ENCODE assay signal across 8 mouse cellular contexts in the genomic region with DNA sequence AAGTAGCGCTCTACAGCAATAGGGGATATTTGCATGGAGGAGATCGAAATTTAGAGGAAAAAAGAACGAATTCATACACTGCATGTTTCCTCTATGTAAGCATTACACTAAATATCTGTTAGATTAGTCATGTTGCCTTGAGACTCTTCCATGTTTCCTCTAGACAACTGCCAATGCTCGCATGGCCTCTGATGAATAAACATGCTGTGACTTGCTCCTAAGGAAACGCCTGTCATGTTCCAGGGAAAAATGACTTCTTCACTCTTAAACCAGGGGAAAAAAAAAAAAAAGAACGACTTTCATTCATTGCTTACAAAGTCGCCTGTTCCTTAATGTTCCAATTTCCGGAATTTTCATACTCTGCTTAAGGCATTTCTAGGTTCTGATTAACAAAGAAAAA. TPM values are rescaled to one million over a fixed set of nuclear protein-coding genes. Genes with fewer than 3 reads are reported as not detected.
DNase-seq lines count a peak whose midpoint lies in the region; ATAC-seq and TF ChIP-seq lines count a peak whose summit lies in the region.

No protein-coding gene starts in this region.

- no peak for ATAC-seq in heart, embryonic 16.5 days (replicated peaks; ENCODE audit: extremely low read depth, insufficient read depth, low FRiP score)
- no peak for ATAC-seq in midbrain, embryonic 14.5 days (ENCODE audit: low FRiP score, low TSS enrichment)

- H3K4me3 ChIP-seq in kidney, adult 2 months (ENCODE audit: insufficient read depth, low read depth, low read length): peak overlapping the region; percentile 53
- peak overlapping the region; percentile 96 for H3K4me3 ChIP-seq in heart, embryonic 16.5 days (ENCODE audit: low read length)
- H3K4me3 ChIP-seq in midbrain, embryonic 14.5 days (replicated peaks; ENCODE audit: low read depth, low read length): peak overlapping the region; percentile 54; the same call in 1 of the 2 replicates

- 20% methylated on average over 8 of the region's 8 CpGs for WGBS in kidney, adult 2 months
- WGBS in heart, embryonic 16.5 days: 62% methylated on average over 8 of the region's 8 CpGs
- 60% methylated on average over 8 of the region's 8 CpGs for WGBS in midbrain, embryonic 14.5 days

- H3K9me3 ChIP-seq in heart, embryonic 16.5 days (replicated peaks; ENCODE audit: control insufficient read depth, low read length): no peaks in the 10 kb centered on the region
- no peaks in the 10 kb centered on the region for H3K9me3 ChIP-seq in midbrain, embryonic 14.5 days (ENCODE audit: control insufficient read depth, low read length)

- no peak for TF ChIP-seq CTCF in kidney, adult 2 months (conservative IDR thresholded peaks at IDR 0.05; ENCODE audit: insufficient read depth, insufficient read length, low read depth, low read length)
- TF ChIP-seq CTCF in brain, embryonic 14.5 days (IDR thresholded peaks at IDR 0.05; ENCODE audit: borderline replicate concordance, extremely low read depth, insufficient read depth, insufficient read length): no peak

- no peaks in the 10 kb centered on the region; the same call in 1 of the 2 replicates for H3K36me3 ChIP-seq in kidney, adult 2 months (ENCODE audit: control insufficient read depth, insufficient read depth, low read length)
- no peaks in the 10 kb centered on the region for H3K36me3 ChIP-seq in heart, embryonic 16.5 days (ENCODE audit: control insufficient read depth, insufficient read depth)
- H3K36me3 ChIP-seq in midbrain, embryonic 14.5 days (ENCODE audit: control insufficient read depth, insufficient read depth, low read length): no peaks in the 10 kb centered on the region

- peak overlapping the region; percentile 89 for H3K4me2 ChIP-seq in heart, embryonic 16.5 days (ENCODE audit: low read depth, low read length)
- H3K4me2 ChIP-seq in midbrain, embryonic 14.5 days (ENCODE audit: low read length): peak overlapping the region; percentile 83

- H3K27me3 ChIP-seq in kidney, adult 2 months (replicated peaks; ENCODE audit: control insufficient read depth, insufficient read depth, low read length): no peaks in the 10 kb centered on the region
- H3K27me3 ChIP-seq in heart, embryonic 16.5 days (ENCODE audit: control insufficient read depth, insufficient read depth, low read length): no peaks in the 10 kb centered on the region
- peaks cover 11% of the 10 kb centered on the region; the same call in 1 of the 2 replicates for H3K27me3 ChIP-seq in midbrain, embryonic 14.5 days (ENCODE audit: control insufficient read depth, insufficient read depth, low read length)

- peaks cover 12% of the 10 kb centered on the region; the same call in 1 of the 2 replicates for H3K4me1 ChIP-seq in kidney, adult 2 months (ENCODE audit: control insufficient read depth, insufficient read depth, low read length)
- H3K4me1 ChIP-seq in heart, embryonic 16.5 days (ENCODE audit: control insufficient read depth, insufficient read depth, low read length): peaks cover 12% of the 10 kb centered on the region
- peaks cover 6% of the 10 kb centered on the region; the same call in 1 of the 2 replicates for H3K4me1 ChIP-seq in midbrain, embryonic 14.5 days (ENCODE audit: control insufficient read depth, insufficient read depth, low read length)

- no peak for DNase-seq in kidney, adult 2 months
- DNase-seq in kidney, adult 8-10 months: no peak
- peak; percentile 38 for DNase-seq in brain, embryonic 14.5 days (ENCODE audit: low read depth)
- peak; percentile 27 for DNase-seq in midbrain, embryonic 14.5 days
- DNase-seq in cerebellum, postnatal 25 days: no peak
- no peak for DNase-seq in right cerebral cortex, postnatal 36 days (ENCODE audit: low spot score in 2 of 2)
- no peak for DNase-seq in testis, postnatal 10 days (ENCODE audit: low spot score)

- TF ChIP-seq POLR2A in kidney, adult 2 months (IDR thresholded peaks at IDR 0.05; ENCODE audit: low read depth, low read length): no peak
- no peak for TF ChIP-seq POLR2A in brain, embryonic 14.5 days (IDR thresholded peaks at IDR 0.05; ENCODE audit: borderline replicate concordance, extremely low read depth, insufficient read depth, insufficient read length, poor library complexity, severe bottlenecking)

- peak overlapping the region; percentile 77; the same call in 1 of the 2 replicates for H3K9ac ChIP-seq in heart, embryonic 16.5 days (ENCODE audit: low read length)
- H3K9ac ChIP-seq in midbrain, embryonic 14.5 days (replicated peaks; ENCODE audit: low read length): no peak overlapping the region

- H3K27ac ChIP-seq in kidney, adult 2 months (ENCODE audit: insufficient read depth, low read depth, low read length): peak overlapping the region; percentile 98
- H3K27ac ChIP-seq in heart, embryonic 16.5 days (ENCODE audit: low read length): no peak overlapping the region; the same call in 1 of the 2 replicates
- no peak overlapping the region for H3K27ac ChIP-seq in midbrain, embryonic 14.5 days (replicated peaks; ENCODE audit: low read depth, low read length)

RNA-seq across cellular contexts. Expression of gene Cobll1, which starts 2.1 kb away (rescaled TPM):
- polyA plus RNA-seq in kidney, adult 2 months (2012; rRNA removed): 51.7 and 53.2 TPM in 2 replicates
- polyA plus RNA-seq in brain, embryonic 14.5 days (2012; rRNA removed): 3.1 and 4.4 TPM in 2 replicates
- polyA plus RNA-seq in heart, embryonic 16.5 days (2015; fragmentation: Nextera tagmentation; extraction: Ambion mirVana): 12.2 and 12.6 TPM in 2 replicates
- 1.9 and 3.5 TPM in 2 replicates for polyA plus RNA-seq in midbrain, embryonic 14.5 days (2014; fragmentation: Nextera tagmentation; extraction: Ambion mirVana)

Comparison
In these comparisons a context has a peak if more than half of its experiments do, and no peak if none do; other contexts are left out.
1. DNase-seq: peak in brain, embryonic 14.5 days (single experiment) and midbrain, embryonic 14.5 days (single experiment); none in kidney, adult 2 months (single experiment), kidney, adult 8-10 months (0 of 2), cerebellum, postnatal 25 days (0 of 2), right cerebral cortex, postnatal 36 days (0 of 2) and testis, postnatal 10 days (single experiment).
2. Peak in every context shown above with its lines, with median percentiles within 50 percentile points of each other: H3K4me3 ChIP-seq.